Comparison of ENCODE assay signal across 27 mouse cellular contexts in genomic region chr12:73355084-73355775, GRCm38 (mm10).
DNase-seq lines count a peak whose midpoint lies in the region; ATAC-seq lines count a peak whose summit lies in the region.
"Had no signal": no experiment of that assay in that cellular context is flagged by ENCODE, and none has a peak within 500 bp of the region (broad histone marks: within the 10 kb centered on the region; RNA-seq: fewer than 3 reads in every experiment).

No protein-coding gene starts in this region.

- DNase-seq in cerebellum, adult 9-11 months, result peak; percentile 17
- no peak for DNase-seq in cerebellum, adult 8-10 months
- DNase-seq in midbrain, embryonic 11.5 days (ENCODE audit: low spot score, missing footprints), result peak; percentile 82
- peak; percentile 74 for DNase-seq in limb, embryonic 10.5 days (ENCODE audit: low spot score)
- peak; percentile 56 for DNase-seq in mesoderm, embryonic 11.5 days (ENCODE audit: low read depth, low spot score)
- DNase-seq in right cerebral cortex, postnatal 14 days, result no peak
- DNase-seq: adrenal gland, adult 8-10 months; gastrocnemius, postnatal 14 days; heart, adult 11 months; kidney, adult 2 months; liver, embryonic 13.5 days; lung, postnatal 14 days; spleen, adult 18-20 months; thymus, postnatal 36 days had no signal

- no peaks in the 10 kb centered on the region for H3K27me3 ChIP-seq in midbrain, embryonic 11.5 days (ENCODE audit: control insufficient read depth, insufficient read depth, low read length)
- no peaks in the 10 kb centered on the region for H3K27me3 ChIP-seq in midbrain, embryonic 13.5 days
- H3K27me3 ChIP-seq in limb, embryonic 10.5 days (ENCODE audit: low read depth, poor library complexity, severe bottlenecking), result peaks cover 55% of the 10 kb centered on the region
- H3K27me3 ChIP-seq in heart, embryonic 11.5 days (ENCODE audit: control insufficient read depth, insufficient read depth, low read length), result no peaks in the 10 kb centered on the region
- H3K27me3 ChIP-seq: embryonic facial prominence, embryonic 13.5 days; liver, embryonic 13.5 days; neural tube, embryonic 15.5 days had no signal

- no peak overlapping the region for H3K9ac ChIP-seq in midbrain, embryonic 11.5 days (ENCODE audit: low read length)
- no peak overlapping the region for H3K9ac ChIP-seq in midbrain, embryonic 13.5 days (replicated peaks)
- no peak overlapping the region for H3K9ac ChIP-seq in heart, embryonic 11.5 days (ENCODE audit: low read depth, low read length)
- H3K9ac ChIP-seq: embryonic facial prominence, embryonic 13.5 days; hindbrain, embryonic 14.5 days; liver, embryonic 13.5 days; lung, embryonic 14.5 days; neural tube, embryonic 15.5 days had no signal

- no peak for ATAC-seq in midbrain, embryonic 11.5 days (ENCODE audit: low FRiP score)
- no peak for ATAC-seq in midbrain, embryonic 13.5 days
- ATAC-seq in heart, embryonic 11.5 days (replicated peaks; ENCODE audit: insufficient number of reproducible peaks, low FRiP score, low TSS enrichment), result no peak
- ATAC-seq: forebrain, embryonic 16.5 days; inflammation-experienced regulatory T-cells, adult 6 months had no signal

- H3K27ac ChIP-seq in midbrain, embryonic 11.5 days (ENCODE audit: low read depth, low read length), result no peak overlapping the region
- H3K27ac ChIP-seq in midbrain, embryonic 13.5 days, result no peak overlapping the region
- H3K27ac ChIP-seq in limb, embryonic 10.5 days, result no peak overlapping the region; the same call in 1 of the 2 replicates
- H3K27ac ChIP-seq in heart, embryonic 11.5 days (ENCODE audit: low read depth, low read length), result no peak overlapping the region
- H3K27ac ChIP-seq: embryonic facial prominence, embryonic 13.5 days; heart, embryonic 10.5 days; hindbrain, embryonic 14.5 days; layer of hippocampus, adult 2 months; liver, embryonic 13.5 days; midbrain, embryonic 10.5 days; neural tube, embryonic 15.5 days had no signal

- no peaks in the 10 kb centered on the region for H3K4me1 ChIP-seq in midbrain, embryonic 11.5 days (ENCODE audit: control insufficient read depth, insufficient read depth, low read length)
- H3K4me1 ChIP-seq in midbrain, embryonic 13.5 days (replicated peaks), result peaks cover 15% of the 10 kb centered on the region; the same call in 1 of the 2 replicates
- peaks cover 65% of the 10 kb centered on the region for H3K4me1 ChIP-seq in limb, embryonic 10.5 days
- H3K4me1 ChIP-seq in heart, embryonic 11.5 days (ENCODE audit: control insufficient read depth, insufficient read depth, low read length), result peaks cover 12% of the 10 kb centered on the region
- H3K4me1 ChIP-seq: liver, embryonic 13.5 days had no signal

- no peaks in the 10 kb centered on the region for H3K9me3 ChIP-seq in midbrain, embryonic 11.5 days (ENCODE audit: control insufficient read depth, low read length)
- H3K9me3 ChIP-seq in midbrain, embryonic 13.5 days, result no peaks in the 10 kb centered on the region
- no peaks in the 10 kb centered on the region for H3K9me3 ChIP-seq in limb, embryonic 10.5 days (replicated peaks)
- no peaks in the 10 kb centered on the region for H3K9me3 ChIP-seq in heart, embryonic 11.5 days (replicated peaks; ENCODE audit: control insufficient read depth, low read length)
- H3K9me3 ChIP-seq: embryonic facial prominence, embryonic 13.5 days; G1E; heart, embryonic 10.5 days; liver, embryonic 13.5 days; midbrain, embryonic 10.5 days; neural tube, embryonic 15.5 days had no signal

- H3K36me3 ChIP-seq in midbrain, embryonic 11.5 days (ENCODE audit: control insufficient read depth, insufficient read depth, low read length), result no peaks in the 10 kb centered on the region
- H3K36me3 ChIP-seq in midbrain, embryonic 13.5 days, result peaks cover 5% of the 10 kb centered on the region; the same call in 1 of the 2 replicates
- peaks cover 3% of the 10 kb centered on the region; the same call in 1 of the 2 replicates for H3K36me3 ChIP-seq in limb, embryonic 10.5 days
- no peaks in the 10 kb centered on the region for H3K36me3 ChIP-seq in heart, embryonic 11.5 days (ENCODE audit: control insufficient read depth, insufficient read depth, low read length)
- H3K36me3 ChIP-seq: embryonic facial prominence, embryonic 13.5 days; heart, embryonic 10.5 days; liver, embryonic 13.5 days; midbrain, embryonic 10.5 days had no signal

- H3K4me2 ChIP-seq in midbrain, embryonic 11.5 days, result no peak overlapping the region
- no peak overlapping the region for H3K4me2 ChIP-seq in midbrain, embryonic 13.5 days (replicated peaks)
- no peak overlapping the region for H3K4me2 ChIP-seq in heart, embryonic 11.5 days
- H3K4me2 ChIP-seq: embryonic facial prominence, embryonic 13.5 days; hindbrain, embryonic 14.5 days; liver, embryonic 13.5 days; lung, embryonic 14.5 days; neural tube, embryonic 15.5 days had no signal

- no peak overlapping the region for H3K4me3 ChIP-seq in midbrain, embryonic 11.5 days (ENCODE audit: low read depth, low read length)
- H3K4me3 ChIP-seq in midbrain, embryonic 13.5 days (replicated peaks), result no peak overlapping the region
- H3K4me3 ChIP-seq in limb, embryonic 10.5 days, result no peak overlapping the region
- H3K4me3 ChIP-seq in heart, embryonic 11.5 days (ENCODE audit: low read depth, low read length), result no peak overlapping the region
- H3K4me3 ChIP-seq: embryonic facial prominence, embryonic 13.5 days; erythroblast, embryonic 14.5 days; heart, embryonic 10.5 days; layer of hippocampus, adult 2 months; liver, embryonic 13.5 days; midbrain, embryonic 10.5 days; neural tube, embryonic 15.5 days had no signal

- WGBS in midbrain, embryonic 11.5 days, result 76% methylated on average over 14 of the region's 14 CpGs
- 81% methylated on average over 14 of the region's 14 CpGs for whole genome bisulfite sequencing in midbrain, embryonic 13.5 days
- 24% methylated on average over 14 of the region's 14 CpGs for WGBS in limb, embryonic 10.5 days
- 76% methylated on average over 14 of the region's 14 CpGs for WGBS in heart, embryonic 11.5 days (ENCODE audit: insufficient replicate concordance)

Comparison
In these comparisons a context has a peak if more than half of its experiments do, and no peak if none do; other contexts are left out.
1. DNase-seq: peak in cerebellum, adult 9-11 months (single experiment), midbrain, embryonic 11.5 days (single experiment), limb, embryonic 10.5 days (single experiment) and mesoderm, embryonic 11.5 days (single experiment); none in cerebellum, adult 8-10 months (single experiment) and right cerebral cortex, postnatal 14 days (single experiment).